Mouse (Mus musculus) kidney, postnatal 10 days (tissue): Measurements from ENCODE around the gene Tbcc.

Experiments
- DNase-seq: peaks from one replicate; pipeline ENCODE4 v3.0.0; 2021; ENCODE audit warnings: mixed read lengths

Tbcc gene

DNA sequence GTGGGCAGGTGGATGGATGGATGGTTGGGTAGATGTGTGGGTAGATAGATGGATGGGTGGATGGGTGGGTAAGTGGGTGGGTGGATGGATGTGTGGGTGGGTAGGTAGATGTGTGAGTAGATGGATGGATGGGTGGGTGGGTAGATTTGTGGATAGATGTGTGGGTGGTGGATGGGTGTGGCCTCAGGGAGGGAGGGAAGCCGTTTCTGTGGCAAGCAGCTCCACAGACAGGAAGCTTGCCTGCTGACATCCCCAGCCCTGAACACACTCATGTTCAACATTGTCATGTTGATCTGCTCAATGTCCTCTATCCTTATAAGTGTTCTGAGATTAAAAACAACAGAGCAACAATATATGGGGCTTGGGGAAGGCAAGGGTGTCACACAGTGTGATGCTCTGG is 19.6 kb upstream of the Tbcc start:
- no peak for DNase-seq

- DNase-seq, result no peak
Measured at GRCm38 (mm10) chr17:46872806-46873205, 17.7 kb upstream of the Tbcc start.

DNA sequence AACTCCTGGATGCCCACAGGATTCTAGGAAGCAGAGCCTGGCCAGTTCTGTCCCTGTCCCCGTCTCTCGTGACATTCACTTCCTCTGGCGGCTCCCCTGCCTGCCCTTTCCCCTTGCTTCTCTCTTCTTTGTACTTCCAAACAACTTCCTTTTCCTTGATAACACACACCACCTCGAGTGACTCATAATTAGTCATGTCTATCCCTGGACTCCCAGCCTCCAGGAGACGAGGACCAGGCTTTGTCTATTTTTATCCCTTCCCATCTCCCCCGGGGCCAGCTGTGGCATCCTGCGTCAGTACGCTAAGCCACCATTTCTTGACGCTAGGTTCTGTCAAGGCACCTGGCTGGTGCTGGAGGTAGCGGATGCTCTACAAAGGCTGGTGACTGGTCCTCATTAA is 16.4 kb upstream of the Tbcc start:
- peak; percentile 69 for DNase-seq

- DNase-seq, result no peak
Measured at GRCm38 (mm10) chr17:46875626-46876025, 14.9 kb upstream of the Tbcc start.

DNA sequence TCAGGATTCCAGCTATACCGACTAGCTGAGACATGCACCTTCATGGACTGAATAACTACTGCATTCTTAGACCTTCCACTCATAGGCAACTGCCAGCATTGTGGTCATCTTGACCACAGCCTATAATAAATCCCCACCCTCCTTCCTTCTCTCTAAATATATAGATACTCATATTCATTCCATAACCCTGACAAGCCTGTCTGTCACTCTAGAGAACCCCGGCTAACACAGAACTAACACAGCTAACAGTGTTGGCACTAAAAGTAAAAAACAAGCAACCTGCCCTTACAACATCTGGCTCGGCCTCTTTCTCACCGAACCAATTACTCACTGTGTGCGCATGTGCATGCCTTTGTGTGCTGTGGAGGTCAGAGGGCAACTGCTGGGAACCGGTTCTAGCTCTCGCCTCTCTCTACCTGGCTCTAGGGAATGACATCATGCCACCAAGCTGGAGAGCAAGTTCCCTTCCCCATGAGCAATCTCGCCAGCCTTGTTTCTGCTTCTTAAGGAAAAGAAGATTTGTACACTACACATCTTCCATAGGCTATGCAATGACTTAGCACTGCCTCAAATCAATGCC is 14.0 kb upstream of the Tbcc start:
- peak; percentile 50 for DNase-seq

DNA sequence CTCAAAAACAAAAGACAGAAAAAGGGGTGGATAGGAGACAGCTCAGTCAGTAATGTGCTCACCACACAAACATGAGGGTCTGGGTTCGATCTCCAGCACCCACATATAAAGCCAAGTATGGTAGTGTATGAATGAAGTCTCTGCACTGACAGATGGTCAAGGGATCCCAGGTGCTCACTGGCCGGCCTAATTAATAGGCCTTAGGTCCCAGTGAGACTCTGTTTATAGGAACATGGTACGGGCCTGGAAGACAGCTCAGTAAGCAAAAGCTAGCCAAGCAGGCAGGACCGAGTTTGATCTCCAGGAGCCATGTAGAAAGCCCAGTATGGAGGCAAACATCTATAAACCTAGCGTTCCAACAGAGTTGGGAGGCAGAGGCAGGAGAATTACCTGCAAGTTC is 13.4 kb upstream of the Tbcc start:
- DNase-seq, result no peak

DNA sequence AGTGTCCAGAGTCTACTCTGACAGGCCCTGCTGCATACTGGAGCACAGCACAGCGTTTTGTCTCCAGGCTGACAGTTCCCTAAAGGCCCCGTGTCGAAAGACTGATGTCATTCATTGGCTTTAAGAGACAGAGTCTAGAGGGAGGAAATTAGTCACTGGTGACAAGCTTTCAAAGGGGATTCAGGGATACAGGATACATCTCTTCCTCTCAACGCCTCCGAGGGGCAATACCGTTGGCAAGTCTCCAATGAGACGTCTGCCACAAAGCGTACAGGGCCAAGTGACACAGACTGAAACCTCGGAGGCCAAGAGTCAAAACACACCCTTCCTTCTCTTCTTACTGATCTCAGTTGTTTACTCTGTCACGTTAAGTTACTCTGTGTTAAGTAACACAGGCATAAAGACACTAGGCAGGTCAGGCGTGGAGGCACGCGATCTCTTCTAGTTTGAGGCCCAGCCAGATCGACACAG is 10.6 kb upstream of the Tbcc start:
- peak; percentile 68 for DNase-seq

DNA sequence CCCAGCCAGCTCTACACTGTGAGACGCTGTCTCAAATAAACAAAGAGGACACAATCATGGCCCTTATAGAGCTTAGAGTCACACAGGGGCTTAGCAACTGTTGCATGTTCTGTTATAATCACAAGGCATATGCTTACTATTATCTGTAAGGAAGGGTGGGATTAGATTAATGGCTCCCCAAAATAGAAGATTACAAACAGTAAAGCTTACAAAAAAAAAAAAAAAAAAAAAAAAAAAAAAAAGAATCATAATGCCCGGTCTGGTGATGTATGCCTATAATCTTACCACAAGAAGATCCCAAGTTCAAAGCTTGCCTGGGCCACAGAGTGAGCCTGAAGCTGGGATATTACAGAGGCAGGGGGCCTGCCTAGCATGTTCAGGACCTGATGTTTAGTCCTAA is 10.2 kb upstream of the Tbcc start:
- no peak for DNase-seq

- DNase-seq, result no peak
Measured at GRCm38 (mm10) chr17:46881728-46882127, 8.8 kb upstream of the Tbcc start.

- DNase-seq, result no peak
Measured at GRCm38 (mm10) chr17:46883107-46883506, 7.4 kb upstream of the Tbcc start.

DNA sequence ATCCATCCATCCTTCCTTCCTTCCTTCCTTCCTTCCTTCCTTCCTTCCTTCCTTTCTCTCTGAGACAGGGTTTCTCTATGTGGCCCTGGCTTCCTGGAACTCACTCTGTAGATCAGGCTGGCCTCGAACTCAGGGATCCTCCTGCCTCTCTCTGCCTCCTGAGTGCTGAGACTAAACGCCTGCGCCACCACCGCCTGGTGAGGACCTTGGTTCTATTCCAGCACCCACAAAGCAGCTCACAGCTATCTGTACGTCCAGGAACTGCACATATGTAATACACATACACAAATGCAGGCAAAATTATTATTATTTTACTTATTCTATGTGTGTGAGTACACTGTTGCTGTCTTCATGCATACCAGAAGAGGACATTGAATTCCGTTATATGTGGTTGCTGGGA is 5.7 kb upstream of the Tbcc start:
- no peak for DNase-seq

DNA sequence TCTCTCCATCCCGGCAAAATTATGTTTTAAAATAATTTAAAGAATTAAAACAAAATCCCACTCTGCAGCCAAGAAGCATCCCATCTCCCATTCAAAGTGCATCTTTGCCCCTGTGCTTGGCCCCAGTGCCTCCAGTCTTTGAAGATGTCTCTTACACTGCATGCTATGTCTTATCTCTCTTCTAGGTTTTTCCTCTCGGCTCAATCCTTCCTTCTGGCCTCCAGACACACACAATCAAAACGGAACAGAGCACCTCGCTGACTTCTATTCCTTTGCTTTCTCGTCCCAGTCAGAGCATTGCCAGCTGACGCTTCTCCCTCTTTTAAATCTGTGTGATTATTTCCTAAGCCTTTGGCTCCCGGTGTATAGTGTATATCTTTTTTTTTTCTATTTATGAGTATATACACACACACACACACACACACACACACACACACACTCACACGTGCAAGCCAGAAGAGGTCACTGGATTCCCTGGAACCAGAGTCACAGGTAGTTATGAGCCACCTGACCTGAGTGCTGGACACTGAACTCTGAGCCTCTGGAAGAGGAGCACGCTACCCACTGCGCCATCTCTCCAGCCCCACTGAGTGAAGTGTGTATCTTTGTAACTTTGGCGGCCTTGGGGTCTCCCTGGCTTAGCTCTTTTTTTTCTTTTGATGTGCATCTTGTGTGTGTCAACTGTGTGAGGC is 5.1 kb upstream of the Tbcc start:
- DNase-seq, result no peak

GRCm38 (mm10) chr17:46885910-46886643 is 4.4 kb upstream of the Tbcc start:
- no peak for DNase-seq

DNA sequence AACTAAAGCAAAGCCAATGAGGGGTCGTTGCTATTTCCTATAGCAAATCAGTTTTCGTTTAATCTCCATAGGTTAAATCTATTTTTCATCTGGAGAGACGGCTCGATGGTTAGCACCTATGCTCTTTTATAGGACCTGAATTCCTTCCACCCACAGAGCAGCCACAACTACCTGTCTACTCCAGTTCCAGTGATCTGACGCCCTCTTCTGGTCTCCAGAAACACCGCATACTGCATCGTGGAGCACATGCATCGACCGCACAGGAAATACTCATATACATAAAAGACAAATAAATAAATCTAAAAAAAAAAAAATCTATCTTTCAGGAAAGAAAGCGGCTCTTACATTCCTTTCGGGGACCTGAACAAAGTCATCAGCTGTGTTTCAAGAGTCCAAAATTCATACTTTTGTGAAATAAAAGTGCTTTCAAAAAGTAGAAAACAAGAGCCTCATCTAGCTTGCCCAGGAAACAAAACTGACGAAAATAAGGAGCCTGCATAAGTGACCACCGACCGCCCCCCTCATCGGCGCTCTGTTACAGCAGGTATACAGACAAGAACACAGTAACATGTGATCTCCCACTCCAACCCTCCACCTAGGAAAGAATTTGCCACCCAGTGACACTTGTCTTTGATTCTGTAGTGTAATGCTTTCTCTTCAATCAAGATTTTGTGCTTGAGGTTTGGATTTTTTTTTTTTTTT is 1.8 kb upstream of the Tbcc start:
- peak; percentile 62 for DNase-seq

GRCm38 (mm10) chr17:46889450-46890084 is 917 bp upstream of the Tbcc start:
- peak; percentile 89 for DNase-seq

DNA sequence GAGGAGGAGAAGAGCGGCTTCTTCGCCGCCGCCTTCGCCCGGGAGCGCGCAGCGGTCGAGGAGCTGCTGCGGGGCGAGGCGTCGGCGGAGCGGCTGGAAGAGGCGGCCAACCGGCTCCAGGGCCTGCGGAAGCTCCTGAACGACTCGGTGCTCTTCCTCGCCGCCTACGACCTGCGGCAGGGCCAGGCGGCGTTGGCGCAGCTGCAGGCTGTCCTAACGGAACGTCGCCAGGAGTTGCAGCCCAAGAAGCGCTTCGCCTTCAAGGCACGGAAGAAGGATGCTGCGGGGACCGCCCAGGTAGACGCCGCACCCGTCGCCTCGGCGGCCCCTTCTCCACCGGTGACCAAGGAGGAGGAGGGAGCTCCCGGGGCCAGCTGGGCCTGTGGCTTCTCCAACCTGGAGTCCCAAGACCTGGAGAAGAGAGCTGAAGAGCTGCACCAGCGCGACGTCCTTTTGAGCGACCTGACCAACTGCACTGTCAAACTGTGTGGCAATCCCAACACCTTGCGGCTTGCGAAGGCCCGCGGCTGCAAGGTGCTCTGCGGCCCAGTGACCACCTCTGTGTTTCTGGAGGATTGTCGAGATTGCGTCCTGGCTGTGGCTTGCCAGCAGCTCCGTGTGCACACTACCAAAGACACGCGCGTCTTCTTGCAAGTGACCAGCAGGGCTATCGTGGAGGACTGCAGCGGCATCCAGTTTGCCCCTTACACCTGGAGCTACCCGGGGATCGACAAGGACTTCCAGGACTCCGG is 535 bp downstream of the Tbcc start:
- DNase-seq, result peak; percentile 60

- DNase-seq, result peak; percentile 42
Measured at GRCm38 (mm10) chr17:46895426-46895825, 4.9 kb downstream of the Tbcc start.

DNA sequence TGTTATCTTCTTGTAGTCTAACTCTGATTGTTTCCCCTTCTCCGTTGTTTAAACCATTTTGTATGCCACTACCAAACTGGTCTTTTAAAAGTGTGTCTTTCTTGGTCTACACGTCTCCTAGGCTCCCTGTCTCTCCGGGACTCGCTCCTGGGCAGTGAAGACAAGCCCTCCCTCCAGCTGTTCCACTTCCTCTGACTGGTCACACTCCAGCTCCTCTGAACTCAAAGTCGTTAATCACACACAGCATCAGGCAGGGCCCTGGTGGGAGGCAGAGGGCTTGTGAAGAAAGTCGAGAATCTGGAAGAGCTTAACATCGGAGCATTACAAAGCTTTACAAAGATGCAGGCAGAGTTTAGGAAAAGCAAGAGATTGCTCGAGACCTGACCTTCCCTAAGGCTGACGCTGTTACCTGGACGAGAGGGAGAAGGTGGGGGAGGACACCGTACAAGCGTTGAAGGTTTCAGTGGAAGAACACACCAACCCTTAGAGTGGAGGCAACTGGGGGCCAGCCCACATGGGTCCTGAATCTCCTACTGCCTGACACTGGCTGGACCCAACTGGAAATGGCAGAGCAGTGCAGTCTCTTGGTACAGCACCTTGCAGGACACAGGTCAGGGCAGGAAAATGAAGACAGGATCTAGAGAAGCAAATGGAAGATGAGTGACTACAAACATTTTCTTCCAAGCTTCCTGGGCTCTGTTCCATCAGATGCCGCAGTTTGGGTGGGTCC is 6.9 kb downstream of the Tbcc start:
- DNase-seq, result peak; percentile 76

- no peak for DNase-seq
Measured at GRCm38 (mm10) chr17:46900941-46901340, 10.5 kb downstream of the Tbcc start.

- peak; percentile 87 for DNase-seq
Measured at GRCm38 (mm10) chr17:46903876-46904490, 13.5 kb downstream of the Tbcc start.

DNA sequence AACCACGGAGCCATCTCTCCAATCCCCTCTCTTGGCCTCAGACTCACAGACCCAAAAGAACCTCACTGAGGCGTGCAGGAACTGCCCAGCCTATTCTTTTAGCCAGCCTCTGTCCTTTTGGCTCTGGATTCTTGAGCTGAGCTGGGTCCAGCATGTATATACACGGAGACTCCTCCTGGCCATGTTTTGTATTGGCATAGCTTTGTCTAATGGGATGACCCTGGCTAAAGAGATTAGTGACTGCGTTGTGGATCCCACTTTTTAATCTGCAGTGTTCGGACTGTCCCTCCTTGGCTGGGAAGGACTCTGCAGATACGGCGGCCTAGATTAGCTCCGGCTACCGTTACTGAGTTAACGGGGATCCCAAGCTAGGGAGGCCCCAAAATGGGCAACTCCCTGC is 19.7 kb downstream of the Tbcc start, which contains the start of gene Prph2:
TSS of gene Prph2 (plus strand) at position 274 of the 400 bp plus-strand sequence.
- DNase-seq, result no peak
